Mouse (Mus musculus): ENCODE measurements at regions not wholly inside any gene's neighbourhood (a gene's known extent, or its start where the extent isn't known, plus 50 kb on each side); places are given as distances from the start of the nearest gene placed in this dataset.
A peak's percentile ranks its signal among the peaks of the same experiment; 100 is the strongest.

DNA sequence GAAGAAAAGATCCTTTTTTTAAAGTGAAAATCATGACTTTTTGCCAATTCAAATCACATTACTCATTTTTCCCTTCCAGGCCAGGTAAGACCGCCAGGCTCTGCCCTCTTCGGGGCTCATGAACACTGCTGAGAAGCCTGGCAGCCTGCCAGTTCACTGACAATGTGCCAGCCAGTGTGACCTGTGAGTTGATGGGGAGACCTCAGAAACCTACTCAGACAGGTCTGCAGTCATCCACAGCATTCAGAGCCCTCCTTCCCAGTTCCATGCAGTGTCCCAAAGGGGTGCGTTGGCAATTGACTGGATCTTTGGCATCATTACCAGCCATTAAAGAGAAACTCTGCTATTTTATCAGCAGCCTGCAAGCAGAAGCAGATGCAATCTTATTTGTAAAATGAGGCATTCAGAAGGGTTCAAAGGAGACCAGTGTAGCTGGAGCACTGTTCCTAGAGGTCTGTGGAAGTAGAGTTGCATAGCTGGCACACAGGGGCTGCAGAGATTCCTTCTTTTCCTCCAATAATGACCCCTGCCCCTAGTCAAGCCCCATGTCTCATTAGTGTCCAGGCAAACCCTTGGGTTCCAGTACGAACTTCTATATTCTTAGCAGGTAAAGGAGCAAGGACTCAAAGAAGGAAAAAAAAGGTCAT is 384.4 kb downstream of the Rapgef2 start:
- peak in 1 of 2 experiments; percentile 21 for DNase-seq (ENCODE audit: low spot score in 2 of 2)

DNA sequence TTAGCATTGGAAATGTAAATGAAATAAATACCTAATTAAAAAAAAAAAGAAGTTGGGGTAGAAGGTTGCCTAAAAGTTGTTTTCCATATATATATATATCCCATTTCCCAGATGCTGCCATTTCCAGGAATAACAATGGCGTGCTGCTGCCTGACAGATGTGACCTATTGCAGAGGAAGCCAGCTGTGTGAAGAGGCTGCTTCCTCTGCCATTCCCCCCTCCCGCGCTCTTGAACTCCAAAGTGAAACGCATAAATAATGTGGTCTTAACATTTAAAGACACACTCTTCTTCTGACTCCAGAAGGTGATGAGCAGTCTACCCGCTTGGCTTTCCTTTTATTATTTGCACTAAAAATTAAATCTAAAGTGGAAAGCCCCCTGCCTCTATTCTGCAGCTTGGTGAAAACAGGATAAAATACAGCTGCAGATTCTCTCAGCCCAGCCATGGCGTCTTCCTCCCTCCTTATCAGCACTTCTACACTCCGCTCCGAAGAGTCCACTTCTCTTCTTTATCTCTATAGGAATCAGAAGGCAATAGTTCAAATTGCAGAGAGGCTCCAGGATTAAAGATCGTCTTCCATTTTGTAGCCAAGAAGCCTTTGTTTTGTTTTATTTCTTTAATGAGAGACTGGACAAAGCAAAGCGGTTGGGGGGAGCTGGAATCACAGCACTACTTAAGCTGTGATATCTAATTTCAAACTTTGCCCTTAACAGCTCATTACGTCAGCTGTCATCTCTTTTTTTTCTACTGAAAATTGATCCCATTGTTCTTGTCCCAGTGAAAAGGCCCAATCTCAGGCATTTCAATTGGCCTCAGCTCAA is 385.1 kb downstream of the Rapgef2 start:
- no peak for DNase-seq (ENCODE audit: low spot score in 2 of 2)

DNA sequence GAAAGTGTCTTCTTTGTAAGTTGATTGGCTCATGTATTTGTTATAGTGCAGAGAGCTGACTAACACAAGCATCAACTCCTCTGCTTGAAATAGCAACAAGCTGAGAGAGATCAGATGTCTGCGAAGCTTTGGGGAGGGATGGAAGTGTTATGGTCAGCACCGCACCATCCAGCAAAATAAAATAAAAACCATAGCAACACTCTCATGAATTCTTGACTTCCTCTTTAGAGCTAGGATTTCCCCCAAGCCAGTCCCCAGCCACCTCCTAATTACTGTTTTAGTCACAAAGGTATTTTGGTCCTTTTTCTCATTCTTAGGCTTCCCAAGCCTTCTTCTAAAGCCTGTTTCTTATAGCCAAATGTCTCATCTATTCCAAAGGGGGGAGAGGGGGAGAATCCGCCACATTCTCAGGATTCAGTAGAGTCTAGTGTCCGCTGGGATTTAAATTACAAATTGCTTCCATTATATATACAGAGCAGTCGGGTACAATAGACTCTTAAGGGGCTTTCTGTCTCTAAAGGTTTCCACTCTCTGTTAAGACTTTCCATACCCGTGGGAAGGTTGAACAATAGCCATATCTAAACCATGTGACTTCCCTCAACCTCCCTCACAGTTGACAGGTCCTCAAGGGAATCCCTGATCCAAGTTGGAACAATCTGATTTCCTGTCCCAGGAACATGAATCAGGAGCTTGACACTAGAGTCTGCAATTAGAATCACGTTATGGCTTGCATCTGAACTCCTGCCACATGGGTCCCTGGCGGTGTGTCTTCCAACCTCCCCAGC is 386.7 kb downstream of the Rapgef2 start:
- no peak for DNase-seq (ENCODE audit: low spot score in 2 of 2)

DNA sequence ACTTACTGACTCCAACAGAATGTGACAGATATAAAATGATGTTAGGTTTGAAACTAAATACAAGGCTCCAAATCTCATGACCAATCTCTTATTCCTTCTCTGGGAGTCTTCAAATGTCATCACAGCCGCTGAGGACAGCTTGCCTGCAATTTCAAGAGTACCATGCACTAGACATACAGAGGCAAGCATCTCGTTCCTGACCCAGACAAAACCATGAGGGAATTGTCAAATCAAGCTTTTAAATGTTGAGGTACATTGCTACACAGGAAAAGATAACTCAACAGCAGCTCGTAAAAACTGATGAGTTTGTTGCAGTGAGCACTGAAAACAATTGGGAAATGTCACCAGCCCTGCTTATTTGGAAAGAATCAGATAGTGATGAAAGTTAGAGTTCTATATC is 397.0 kb downstream of the Rapgef2 start:
- no peak for DNase-seq (ENCODE audit: low spot score in 2 of 2)

DNA sequence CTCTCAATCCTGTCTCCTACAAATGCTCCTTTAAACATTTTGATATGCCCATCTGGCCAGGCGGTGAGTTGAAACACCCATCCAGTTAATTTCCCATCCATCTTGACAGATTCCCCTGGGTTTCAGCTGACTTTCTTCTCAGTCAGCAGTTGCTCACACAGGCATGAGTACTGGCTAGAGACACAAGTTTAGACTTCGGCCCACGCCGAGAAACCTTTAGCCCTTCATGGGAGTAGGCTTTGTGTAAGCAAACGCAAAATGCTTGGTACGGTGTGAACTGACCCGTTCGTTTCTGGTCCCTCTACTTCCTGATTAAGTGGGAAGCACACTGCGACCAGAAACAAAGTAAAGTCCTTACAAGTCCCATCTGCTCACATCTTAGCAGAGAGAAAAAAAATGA is 401.6 kb downstream of the Rapgef2 start:
- no peak for DNase-seq (ENCODE audit: low spot score in 2 of 2)

DNA sequence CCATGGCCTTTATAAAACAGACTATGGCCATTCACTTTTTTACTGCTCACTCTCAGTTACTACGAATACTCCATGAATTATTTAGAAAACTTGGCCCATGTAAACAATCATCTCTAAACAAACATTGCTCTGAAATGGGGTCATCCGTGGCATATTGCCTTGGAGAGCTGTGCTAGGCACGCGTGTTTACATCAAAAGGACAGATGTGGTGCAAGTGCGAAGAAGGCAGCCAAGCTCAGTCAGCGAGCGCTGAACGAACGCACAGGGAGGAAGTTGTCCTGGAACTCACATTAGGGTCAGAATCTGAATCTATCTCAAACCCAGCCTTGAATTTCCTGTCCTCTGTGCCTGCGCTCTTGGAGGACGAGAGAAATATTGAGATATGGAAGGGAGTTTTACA is 402.3 kb downstream of the Rapgef2 start:
- DNase-seq (ENCODE audit: low spot score in 2 of 2), result no peak

DNA sequence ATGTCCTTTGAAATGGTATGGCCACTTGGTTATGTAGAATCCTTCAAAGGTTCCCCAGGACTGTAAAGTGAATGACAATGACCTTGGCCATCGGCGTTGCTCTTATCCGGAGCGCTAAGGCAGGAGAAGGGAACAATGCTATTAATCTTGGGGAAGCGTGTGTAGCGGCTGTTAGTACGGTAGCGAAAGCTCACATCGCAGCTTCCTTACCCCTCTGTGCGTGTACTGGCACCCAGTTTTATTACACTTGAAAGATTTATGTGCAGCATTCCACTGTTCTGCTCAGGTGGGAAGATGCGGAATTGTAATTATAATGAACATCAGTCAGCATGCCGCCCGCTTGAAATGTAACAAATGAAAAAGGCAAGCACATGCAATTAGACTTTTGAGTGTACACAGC is 406.2 kb downstream of the Rapgef2 start:
- no peak for DNase-seq (ENCODE audit: low spot score in 2 of 2)

DNA sequence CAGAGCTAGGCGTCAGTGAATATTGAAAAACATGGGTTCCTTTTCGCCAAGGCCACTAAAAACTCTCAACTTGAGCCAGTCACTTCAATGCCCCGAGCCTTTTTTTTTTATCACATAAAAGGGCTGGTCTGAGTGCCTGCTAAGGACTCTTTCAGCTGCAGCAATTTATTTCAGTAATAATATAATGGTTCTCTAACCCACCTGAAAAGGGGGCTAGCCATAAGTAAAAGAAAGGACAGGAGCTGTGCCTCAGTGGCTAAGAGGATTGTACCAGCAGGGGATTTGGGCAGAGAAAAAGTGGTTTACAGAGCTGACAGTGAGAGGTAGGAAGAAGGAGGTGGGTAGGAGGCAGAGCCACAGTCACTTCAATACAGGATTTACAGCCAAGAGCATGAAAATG is 409.0 kb downstream of the Rapgef2 start:
- no peak for DNase-seq (ENCODE audit: low spot score in 2 of 2)

DNA sequence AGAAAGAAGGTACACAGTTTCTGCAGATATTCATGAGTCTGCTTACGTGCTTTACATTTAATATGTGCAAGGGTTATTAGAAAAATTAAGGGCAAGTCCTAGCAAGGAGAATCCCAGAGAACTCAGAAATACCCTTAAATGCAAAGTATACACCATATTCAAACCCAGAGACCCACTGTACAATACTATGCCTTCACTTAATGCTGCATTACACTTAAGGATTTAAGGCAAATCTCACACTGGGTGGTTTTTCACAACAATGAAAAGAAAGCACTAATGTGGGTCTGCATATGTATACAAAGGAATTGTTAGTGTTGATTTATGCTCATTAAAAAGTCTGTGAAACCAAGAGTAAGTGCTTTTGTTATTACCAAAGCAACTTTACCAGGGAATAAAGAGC is 419.4 kb downstream of the Rapgef2 start:
- no peak for DNase-seq (ENCODE audit: low spot score in 2 of 2)

DNA sequence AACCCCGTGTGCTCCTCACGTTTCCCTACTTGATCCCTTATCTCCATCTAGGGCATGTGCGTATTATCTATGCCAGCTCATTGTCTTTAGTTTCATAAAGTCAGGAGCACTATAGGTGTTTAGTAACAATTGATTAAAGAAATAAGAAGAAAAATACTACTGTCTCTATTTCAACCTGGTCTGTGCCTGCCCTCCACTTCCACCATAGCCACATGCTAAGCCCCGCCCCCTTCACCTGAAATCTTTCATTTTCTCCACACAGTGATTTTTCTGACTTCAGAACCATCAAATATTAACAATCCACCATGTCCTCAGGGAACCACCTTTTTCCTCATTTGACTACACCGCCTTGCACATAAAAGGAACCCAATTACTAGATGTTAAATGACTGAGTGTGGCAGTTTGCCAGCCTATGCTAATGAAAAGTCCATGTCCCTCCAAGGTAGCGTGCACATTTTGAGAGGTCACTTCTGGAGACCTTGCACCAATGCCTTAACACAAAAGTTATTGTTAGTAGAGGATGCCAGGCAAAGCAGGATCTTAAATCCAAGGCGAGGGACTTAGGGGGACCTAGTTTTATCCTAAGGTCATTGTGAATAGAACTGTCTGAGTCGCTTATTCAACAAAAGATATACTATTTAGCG is 420.1 kb downstream of the Rapgef2 start:
- DNase-seq (ENCODE audit: low spot score in 2 of 2), result no peak

DNA sequence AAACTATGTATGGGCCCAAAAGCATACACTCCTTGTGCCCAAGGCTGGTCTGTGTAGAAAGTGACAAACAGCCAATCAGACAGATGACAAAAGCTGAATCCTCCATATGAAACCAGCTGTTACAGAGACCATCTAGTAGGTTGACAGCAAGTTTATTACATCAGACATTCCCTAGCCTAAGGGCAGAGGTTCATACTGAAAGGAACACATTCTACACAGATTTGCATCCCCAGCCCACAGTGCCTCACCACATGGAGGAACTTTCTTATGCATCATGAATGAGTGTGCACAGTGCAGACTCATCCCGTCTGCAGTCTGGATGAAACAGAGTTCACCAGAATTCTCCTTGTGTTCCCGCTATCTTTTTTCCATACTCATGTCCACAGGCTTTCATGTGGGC is 423.3 kb downstream of the Rapgef2 start:
- no peak for DNase-seq (ENCODE audit: low spot score in 2 of 2)

DNA sequence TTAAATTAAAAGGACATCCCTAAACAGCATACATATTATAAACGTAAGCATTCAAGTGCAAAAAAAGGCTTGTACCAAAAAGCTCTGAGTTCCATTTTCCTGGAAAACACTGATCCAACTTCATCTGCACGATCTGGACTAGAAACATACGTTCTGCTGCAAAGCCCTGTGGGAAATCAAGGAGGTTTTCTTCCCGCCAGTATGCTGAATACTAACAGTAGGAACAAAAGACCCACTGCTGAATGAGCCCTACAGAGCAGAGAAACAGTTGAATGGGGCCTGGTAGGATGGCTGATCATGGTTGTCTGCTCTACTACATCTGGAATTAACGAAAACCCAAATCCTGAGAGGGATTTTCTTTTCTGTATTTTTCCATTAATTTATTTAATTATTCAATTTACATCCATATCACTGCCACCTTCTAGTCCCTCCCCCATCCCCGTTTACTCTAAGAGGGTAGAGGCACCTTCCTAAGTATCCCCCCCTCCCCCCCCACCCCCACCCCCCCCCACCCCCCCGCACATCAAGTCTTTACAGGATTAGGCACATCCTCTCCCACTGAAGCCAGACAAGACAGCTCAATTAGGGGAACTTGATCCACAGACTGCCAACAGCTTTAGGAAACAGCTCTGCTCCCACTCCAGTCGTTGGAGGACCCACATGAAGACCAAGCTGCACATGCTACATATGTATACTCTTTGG is 439.5 kb downstream of the Rapgef2 start:
- no peak for DNase-seq (ENCODE audit: low spot score in 2 of 2)

DNA sequence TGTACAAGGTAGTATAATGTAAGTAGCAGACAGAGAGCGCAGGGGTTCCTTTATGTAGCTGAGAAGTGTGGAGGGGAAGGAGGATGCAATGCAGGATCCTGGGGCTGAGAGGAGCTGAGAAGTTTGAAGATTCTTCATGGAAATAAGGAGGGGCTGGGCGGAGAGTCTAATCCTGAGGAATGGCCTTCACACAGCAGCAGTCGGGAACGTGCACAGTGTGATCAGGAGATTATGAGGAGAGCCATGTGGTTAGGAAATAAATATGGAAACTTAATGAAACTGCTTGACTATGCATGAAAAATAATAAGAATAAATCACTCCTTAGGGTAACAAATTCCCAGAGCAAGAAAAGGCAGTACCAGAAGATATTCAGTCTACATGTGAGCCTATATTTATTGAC is 445.1 kb downstream of the Rapgef2 start:
- no peak for DNase-seq (ENCODE audit: low spot score in 2 of 2)

DNA sequence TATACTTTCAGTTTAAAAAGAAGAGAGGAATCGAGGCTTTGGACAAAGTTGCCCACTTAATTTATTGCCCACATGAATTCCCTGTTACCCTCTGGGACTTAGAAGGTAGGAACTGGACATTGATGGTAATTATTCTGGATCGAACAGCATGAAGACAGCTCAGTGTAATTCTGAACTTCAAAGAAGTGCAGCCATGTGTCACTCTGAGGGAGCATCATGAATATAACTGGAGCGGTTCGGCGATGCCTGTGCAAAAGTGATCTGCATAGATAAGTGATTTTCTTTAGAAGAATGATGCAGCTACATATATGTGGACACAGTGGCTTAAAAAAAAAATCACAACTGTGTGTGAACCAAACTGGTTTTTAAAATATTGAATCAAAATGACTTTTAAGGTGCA is 449.5 kb downstream of the Rapgef2 start:
- DNase-seq (ENCODE audit: low spot score in 2 of 2), result no peak

DNA sequence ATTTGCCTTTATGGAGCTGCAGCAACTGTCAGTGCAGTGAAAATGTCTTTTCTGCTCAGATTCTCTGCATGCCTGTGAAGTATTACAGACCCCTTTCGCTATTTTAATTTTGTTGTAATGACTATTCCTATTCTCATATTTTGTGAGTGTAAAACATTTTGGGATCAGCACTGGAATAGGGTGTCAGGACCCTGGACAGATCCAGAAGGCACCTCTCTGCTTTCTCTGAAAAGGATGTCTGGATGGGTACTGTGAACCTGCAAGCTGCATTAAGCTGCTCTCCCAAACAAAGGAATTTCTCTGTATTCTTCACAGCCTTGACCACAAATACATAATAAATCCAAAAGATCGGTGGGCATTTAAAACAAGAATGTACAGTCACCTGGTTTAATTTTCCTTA is 460.8 kb downstream of the Rapgef2 start:
- DNase-seq (ENCODE audit: low spot score in 2 of 2), result peak in 1 of 2 experiments; percentile 1

DNA sequence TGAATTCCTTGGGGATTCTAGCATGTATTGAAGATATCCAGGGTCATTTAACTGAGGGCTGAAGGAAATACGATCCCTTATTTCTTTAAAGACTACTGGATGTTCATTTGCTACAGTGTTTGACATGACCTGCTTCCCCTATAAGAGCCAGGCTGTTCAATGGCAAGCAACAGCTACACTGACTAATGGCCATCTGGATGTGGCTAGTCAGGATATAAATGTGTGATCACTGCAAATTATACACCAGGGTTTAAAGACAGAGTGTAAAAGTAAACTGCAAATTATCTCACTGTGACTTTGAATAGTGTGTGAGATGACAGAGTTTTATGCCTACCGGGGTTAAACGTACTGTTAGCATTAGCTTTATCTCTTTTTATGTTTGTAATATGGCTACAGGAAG is 473.9 kb downstream of the Rapgef2 start:
- no peak for DNase-seq (ENCODE audit: low spot score in 2 of 2)

DNA sequence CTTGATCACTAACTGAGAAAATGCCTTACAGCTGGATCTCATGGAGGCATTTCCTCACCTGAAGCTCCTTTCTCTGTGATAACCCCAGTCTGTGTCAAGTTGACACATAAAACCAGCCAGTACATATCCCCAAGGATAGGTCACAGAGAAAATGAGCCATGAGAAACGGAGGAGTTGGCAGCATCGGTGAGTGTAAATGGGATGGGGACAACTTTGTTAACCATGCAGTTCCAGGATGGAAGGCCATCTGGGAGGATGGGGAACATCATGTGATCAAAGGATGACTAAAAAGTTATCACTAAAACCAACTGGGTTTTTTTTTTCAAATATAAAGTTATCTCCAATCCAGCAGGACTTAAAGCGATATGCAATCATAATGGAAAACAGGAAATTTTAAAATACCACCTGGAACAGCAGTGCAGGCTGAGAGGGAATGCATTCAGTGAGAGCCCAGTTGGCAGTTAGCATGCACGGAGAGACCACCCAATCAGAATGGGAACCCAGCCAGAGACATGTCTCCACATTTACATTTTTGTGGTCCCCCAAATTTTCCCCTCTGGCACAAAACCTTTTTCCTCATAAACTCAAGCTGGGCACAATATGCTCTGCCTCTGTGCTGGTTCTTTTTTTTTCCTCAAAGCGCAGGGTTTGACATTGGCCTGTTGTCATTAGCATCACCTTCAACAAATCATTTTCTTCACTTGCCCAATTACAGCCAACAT is 475.7 kb downstream of the Rapgef2 start:
- no peak for DNase-seq (ENCODE audit: low spot score in 2 of 2)

DNA sequence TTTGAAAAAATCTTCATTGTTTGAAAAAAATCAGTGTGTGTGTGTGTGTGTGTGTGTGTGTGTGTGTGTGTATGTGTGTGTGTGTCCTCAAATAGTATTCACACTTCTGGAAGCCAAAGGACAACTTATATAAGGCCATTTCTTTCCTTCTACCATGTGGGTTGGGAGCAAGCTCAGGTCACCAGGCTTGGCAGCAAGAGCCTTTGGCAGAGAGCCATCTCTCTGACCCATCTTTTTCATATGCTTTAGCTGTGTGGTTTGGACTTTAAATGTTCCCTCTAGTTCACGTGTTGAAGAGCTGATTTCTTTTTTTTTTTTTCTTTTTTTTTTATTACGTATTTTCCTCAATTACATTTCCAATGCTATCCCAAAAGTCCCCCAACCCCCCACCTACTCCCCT is 483.1 kb downstream of the Rapgef2 start:
- no peak for DNase-seq (ENCODE audit: low spot score in 2 of 2)

DNA sequence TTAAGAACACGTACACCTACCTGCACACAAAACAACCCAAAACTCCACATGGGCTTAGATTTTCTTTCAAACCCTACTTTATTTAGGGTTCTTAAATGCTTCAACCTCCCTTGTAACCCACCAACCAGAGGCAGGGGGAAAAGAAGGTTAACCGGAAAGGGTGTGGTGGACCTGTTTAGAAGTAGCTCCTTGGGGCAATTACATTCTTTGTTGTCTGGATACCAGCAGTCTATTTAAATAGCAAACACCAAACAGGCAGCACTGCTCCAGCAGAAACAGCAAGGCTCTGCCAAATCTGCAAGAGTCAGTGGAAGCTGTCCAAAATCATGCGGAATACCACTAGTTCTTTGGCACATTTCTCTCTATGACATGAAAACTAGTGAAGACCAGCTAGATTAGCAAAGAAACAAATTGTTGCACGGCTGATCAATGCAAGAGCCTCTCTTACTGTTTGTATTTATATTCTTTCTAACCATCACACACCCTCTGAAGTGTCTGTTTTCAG is 490.3 kb downstream of the Rapgef2 start:
- no peak for DNase-seq (ENCODE audit: low spot score in 2 of 2)

DNA sequence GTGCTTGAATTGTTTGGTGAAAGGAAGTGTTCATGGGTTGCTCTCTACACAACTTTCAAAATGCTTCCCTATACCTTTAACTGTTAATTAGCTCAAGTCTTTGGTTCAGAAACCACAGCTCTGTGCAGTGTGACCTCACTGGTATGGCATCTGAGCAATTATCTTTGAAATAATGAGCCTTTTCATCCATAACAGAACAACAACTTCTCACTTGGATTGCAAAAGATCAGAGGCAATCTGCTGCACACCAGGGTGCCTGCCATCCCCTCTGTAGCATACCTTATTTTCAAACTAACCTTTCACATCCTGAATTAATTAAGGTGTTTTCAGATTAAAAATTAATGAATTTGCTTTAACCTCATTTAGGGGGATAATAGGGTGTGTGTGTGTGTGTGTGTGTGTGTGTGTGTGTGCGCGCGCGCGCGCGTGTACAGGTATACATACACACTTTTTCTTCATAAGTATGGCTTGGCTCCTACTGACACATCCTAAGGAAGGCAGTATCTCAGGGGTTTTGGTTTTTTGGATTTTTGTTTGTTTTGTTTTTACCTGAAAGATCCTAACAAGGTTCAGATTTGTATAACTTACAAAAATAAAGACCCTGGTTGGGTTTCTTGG is 493.8 kb downstream of the Rapgef2 start:
- no peak for DNase-seq (ENCODE audit: low spot score in 2 of 2)

Data from adrenal gland, adult 18-20 months (tissue).